Mouse (Mus musculus) C2C12 (cell line): ENCODE results near the gene Prkce. TPM values are rescaled to one million over a fixed set of nuclear protein-coding genes. Genes with fewer than 3 reads are reported as not detected.

ENCODE experiments used
- H3K27me3 ChIP-seq: one replicate; pipeline ENCODE4 v1.6.1; 2011; ENCODE audit not compliant: control insufficient read depth, insufficient read depth, insufficient read length
- H3K36me3 ChIP-seq: one replicate; pipeline ENCODE4 v1.6.1; 2011; ENCODE audit not compliant: control insufficient read depth, insufficient read depth
- H3K4me3 ChIP-seq: one replicate; pipeline ENCODE4 v1.5.1; 2011; ENCODE audit warnings: mild to moderate bottlenecking, control low read depth; ENCODE audit not compliant: poor library complexity, insufficient read depth, severe bottlenecking
- H3K79me2 ChIP-seq: one replicate; pipeline ENCODE4 v1.6.1; 2011; ENCODE audit not compliant: control insufficient read depth, insufficient read depth
- H3K79me3 ChIP-seq: one replicate; pipeline ENCODE4 v1.6.1; 2011; ENCODE audit warnings: low read depth, control low read depth
- H3ac ChIP-seq: one replicate; pipeline ENCODE3; 2011; ENCODE audit warnings: low read depth; ENCODE audit not compliant: control insufficient read depth, insufficient read length
- CEBPB ChIP-seq: IDR thresholded peaks from one replicate; pipeline ENCODE4 v1.6.1; 2011; ENCODE audit warnings: low read depth, mild to moderate bottlenecking, control low read depth, moderate library complexity
- CTCF ChIP-seq: IDR thresholded peaks from one replicate; pipeline ENCODE4 v1.5.1; 2011; ENCODE audit not compliant: control insufficient read depth, insufficient read depth, insufficient read length
- FOSL1 ChIP-seq: IDR thresholded peaks from one replicate; pipeline ENCODE4 v1.8.0; 2011; ENCODE audit warnings: mild to moderate bottlenecking, low read length; ENCODE audit not compliant: poor library complexity, insufficient read depth, severe bottlenecking
- MAX ChIP-seq: IDR thresholded peaks from one replicate; pipeline ENCODE4 v1.6.1; 2011; ENCODE audit warnings: mild to moderate bottlenecking, control low read depth
- MYOD1 ChIP-seq: IDR thresholded peaks from one replicate; pipeline ENCODE4 v1.6.1; 2011; ENCODE audit warnings: low read depth; ENCODE audit not compliant: control insufficient read depth, insufficient read length
- MYOG ChIP-seq: IDR thresholded peaks from one replicate; pipeline ENCODE4 v1.6.1; 2011; ENCODE audit not compliant: control insufficient read depth, insufficient read length; ENCODE audit errors: extremely low read depth
- USF1 ChIP-seq: IDR thresholded peaks from one replicate; pipeline ENCODE4 v1.6.1; 2011; ENCODE audit warnings: low read depth, mild to moderate bottlenecking, control low read depth, moderate library complexity
- polyA plus RNA-seq: library from polyadenylated mRNA; unstranded; fragments of >200 nt; fragmentation: generic; extraction: Trizol; gene quantifications from one replicate; pipeline ENCODE4 v1.2.1, GENCODE M21; 2012; ENCODE audit warnings: missing spikeins

The Prkce gene
- polyA plus RNA-seq, 1 experiment = 1.4 TPM

- H3K36me3 ChIP-seq = no peaks in the 10 kb centered on the region
- no peaks in the 10 kb centered on the region for H3K27me3 ChIP-seq
- no peak for TF ChIP-seq FOSL1
- TF ChIP-seq MYOG = no peak
- no peak for TF ChIP-seq CEBPB
- no peak for TF ChIP-seq MYOD1
- H3K79me3 ChIP-seq = no peaks in the 10 kb centered on the region
- H3ac ChIP-seq = no peak overlapping the region
- no peak overlapping the region for H3K4me3 ChIP-seq
- H3K79me2 ChIP-seq = no peaks in the 10 kb centered on the region
Observed at GRCm38 (mm10) chr17:86300774-86301595, 133.4 kb downstream of the Prkce start.

DNA sequence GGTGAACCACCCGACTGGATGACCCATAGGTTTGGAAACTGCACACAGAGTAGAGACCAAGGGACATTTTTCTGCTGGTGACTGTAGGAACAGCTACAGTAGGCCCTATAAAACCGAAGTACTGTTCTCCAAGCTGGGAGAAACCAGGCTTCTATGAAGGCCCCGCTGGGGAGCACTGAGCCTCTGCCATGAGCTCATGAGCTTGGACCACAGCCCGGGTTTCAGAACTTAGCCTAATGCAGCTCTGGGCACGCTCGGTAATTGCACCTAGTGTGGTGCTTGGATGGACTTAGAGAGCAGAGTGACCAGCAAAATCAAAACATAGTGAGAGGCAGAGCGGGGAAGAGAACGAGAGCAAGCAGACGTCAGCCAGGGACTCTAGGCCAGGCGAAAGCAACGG is 134.7 kb downstream of the Prkce start:
- H3K79me3 ChIP-seq = no peaks in the 10 kb centered on the region
- H3K36me3 ChIP-seq = no peaks in the 10 kb centered on the region
- TF ChIP-seq MYOD1 (no peak), CTCF (no peak), FOSL1 (no peak), MAX (no peak), USF1 (no peak), CEBPB (no peak), MYOG (no peak)
- no peak overlapping the region for H3ac ChIP-seq
- H3K4me3 ChIP-seq = no peak overlapping the region
- no peaks in the 10 kb centered on the region for H3K79me2 ChIP-seq
- no peaks in the 10 kb centered on the region for H3K27me3 ChIP-seq

- no peaks in the 10 kb centered on the region for H3K36me3 ChIP-seq
- H3ac ChIP-seq = no peak overlapping the region
- no peak overlapping the region for H3K4me3 ChIP-seq
- no peak for TF ChIP-seq MYOD1
- TF ChIP-seq MYOG = no peak
- no peak for TF ChIP-seq MAX
- TF ChIP-seq CTCF = no peak
- no peaks in the 10 kb centered on the region for H3K79me3 ChIP-seq
- no peaks in the 10 kb centered on the region for H3K79me2 ChIP-seq
- no peaks in the 10 kb centered on the region for H3K27me3 ChIP-seq
Observed at GRCm38 (mm10) chr17:86302861-86303331, 135.3 kb downstream of the Prkce start.

- no peak for TF ChIP-seq USF1
- no peak for TF ChIP-seq FOSL1
- TF ChIP-seq MAX = no peak
- TF ChIP-seq MYOG = no peak
- no peak for TF ChIP-seq CTCF
- TF ChIP-seq MYOD1 = no peak
- no peak for TF ChIP-seq CEBPB
- Histone ChIP-seq H3K36me3 (no peaks in the 10 kb centered on the region), H3ac (no peak overlapping the region), H3K79me2 (no peaks in the 10 kb centered on the region), H3K27me3 (no peaks in the 10 kb centered on the region), H3K4me3 (no peak overlapping the region), H3K79me3 (no peaks in the 10 kb centered on the region)
Observed at GRCm38 (mm10) chr17:86303401-86304243, 136.0 kb downstream of the Prkce start.

- H3ac ChIP-seq = no peak overlapping the region
- no peaks in the 10 kb centered on the region for H3K27me3 ChIP-seq
- TF ChIP-seq FOSL1 = no peak
- no peak for TF ChIP-seq CEBPB
- no peak for TF ChIP-seq USF1
- TF ChIP-seq MAX = no peak
- no peak for TF ChIP-seq MYOD1
- TF ChIP-seq MYOG = no peak
- no peak for TF ChIP-seq CTCF
- H3K79me2 ChIP-seq = no peaks in the 10 kb centered on the region
- H3K4me3 ChIP-seq = no peak overlapping the region
- H3K79me3 ChIP-seq = no peaks in the 10 kb centered on the region
- H3K36me3 ChIP-seq = no peaks in the 10 kb centered on the region
Observed at GRCm38 (mm10) chr17:86304923-86305630, 137.5 kb downstream of the Prkce start.
